ENCODE assay signal across 21 mouse cellular contexts in genomic region chr9:14627525-14627924, GRCm38 (mm10). TPM values are rescaled to one million over a fixed set of nuclear protein-coding genes. Genes with fewer than 3 reads are reported as not detected.
A peak's percentile ranks its signal among the peaks of the same experiment; 100 is the strongest.
DNase-seq lines count a peak whose midpoint lies in the region; ATAC-seq and TF ChIP-seq lines count a peak whose summit lies in the region.
"Had no signal": no experiment of that assay in that cellular context is flagged by ENCODE, and none has a peak within 500 bp of the region (broad histone marks: within the 10 kb centered on the region; RNA-seq: fewer than 3 reads in every experiment).

No protein-coding gene starts in this region.

- H3K27ac ChIP-seq in gastrocnemius, adult 2 months: peak overlapping the region; percentile 90
- H3K27ac ChIP-seq in heart, postnatal 0 days (ENCODE audit: low read depth): peak overlapping the region; percentile 38

- intact Hi-C loops in gastrocnemius, adult 2 months (cut with DNase I): no loop called here
- intact Hi-C loops in heart, postnatal 10 days (cut with DNase I): no loop called here
- intact Hi-C loops in heart, postnatal 25 days (cut with DNase I): loop anchor here (2.0 kb wide), 1 partner anchor 13 kb away; no protein-coding TSS in a partner anchor

- WGBS in heart, postnatal 0 days: 36% methylated on average over 2 of the region's 2 CpGs

- no peaks in the 10 kb centered on the region for H3K36me3 ChIP-seq in heart, postnatal 0 days (replicated peaks; ENCODE audit: control insufficient read depth, insufficient read depth, low read length)
- H3K36me3 ChIP-seq: G1E had no signal

- peaks cover 30% of the 10 kb centered on the region; the same call in 1 of the 2 replicates for H3K4me1 ChIP-seq in heart, postnatal 0 days (ENCODE audit: control insufficient read depth, insufficient read depth)

- no peak overlapping the region for H3K4me2 ChIP-seq in heart, postnatal 0 days (ENCODE audit: low read depth, low read length)

- no peaks in the 10 kb centered on the region for H3K9me3 ChIP-seq in heart, postnatal 0 days (replicated peaks; ENCODE audit: control insufficient read depth, low read length)
- H3K9me3 ChIP-seq: G1E had no signal

- TF ChIP-seq EP300 in heart, postnatal 0 days (IDR thresholded peaks at IDR 0.05; ENCODE audit: low read depth): no peak

- TF ChIP-seq CTCF in gastrocnemius, adult 2 months (IDR thresholded peaks at IDR 0.05): no peak
- no peak for TF ChIP-seq CTCF in heart, postnatal 0 days (IDR thresholded peaks at IDR 0.05; ENCODE audit: low read depth)

- no peak for DNase-seq in gastrocnemius, adult 2 months
- DNase-seq in gastrocnemius, postnatal 4 days (ENCODE audit: low spot score in 2 of 2): no peak
- DNase-seq in heart, adult 11 months: peak; percentile 94
- DNase-seq in heart, postnatal 10 days: no peak
- DNase-seq in heart, postnatal 0 days (ENCODE audit: low spot score): no peak
- no peak for DNase-seq in heart, postnatal 25 days (ENCODE audit: low spot score)
- DNase-seq: adrenal gland, adult 2 months; adrenal gland, adult 8-10 months; adrenal gland, postnatal 10 days; adrenal gland, postnatal 14 days; adrenal gland, postnatal 25 days; adrenal gland, postnatal 36 days; B cell, adult 2 months; cerebellum, adult 11 months; cerebellum, adult 11-12 months; cerebellum, adult 18-20 months had no signal

- H3K27me3 ChIP-seq in heart, postnatal 0 days (ENCODE audit: control insufficient read depth, insufficient read depth, low read length): no peaks in the 10 kb centered on the region
- H3K27me3 ChIP-seq: CH12.LX, Patski had no signal

- no peak overlapping the region for H3K9ac ChIP-seq in heart, postnatal 0 days (replicated peaks; ENCODE audit: low read depth, low read length)

- ATAC-seq in heart, postnatal 0 days (ENCODE audit: insufficient read depth, low read depth): no peak
- ATAC-seq: activated CD4-positive, CD25-positive, alpha-beta regulatory T cell, adult 4 months; CD4-positive, CD25-positive, alpha-beta regulatory T cell, adult 4 months; Patski had no signal

- no peak overlapping the region for H3K4me3 ChIP-seq in gastrocnemius, adult 2 months
- H3K4me3 ChIP-seq in heart, postnatal 0 days (ENCODE audit: low read depth, low read length): no peak overlapping the region

RNA-seq across cellular contexts. Expression of gene Amotl1, which starts 17.3 kb away (rescaled TPM):
- 100 to 1,000 TPM; 397 to 399 TPM for total RNA-seq in gastrocnemius, adult 2 months (2021)
- total RNA-seq in gastrocnemius, postnatal 4 days (2021): 100 to 1,000 TPM; 330 to 368 TPM
- total RNA-seq in heart, postnatal 10 days (2021): 10 to 100 TPM; 62.2 to 65.4 TPM
- total RNA-seq in heart, postnatal 0 days (2014; rRNA removed; ENCODE audit: low replicate concordance): 70.2 and 89.1 TPM in 2 replicates
- 10.4 and 11.7 TPM in 2 replicates for polyA plus RNA-seq in heart, postnatal 0 days (2015; fragmentation: Nextera tagmentation; extraction: Ambion mirVana)
- 10 to 100 TPM; 57.9 to 59.9 TPM for total RNA-seq in heart, postnatal 25 days (2021)
